8 mouse cellular contexts compared by ENCODE assay signal in genomic region chr4:47207969-47208420, GRCm38 (mm10). TPM values are rescaled to one million over a fixed set of nuclear protein-coding genes. Genes with fewer than 3 reads are reported as not detected.
DNase-seq lines count a peak whose midpoint lies in the region; ATAC-seq lines count a peak whose summit lies in the region.

TSS of gene Col15a1 (plus strand) at chr4:47208161.

- H3K27ac ChIP-seq in forebrain, embryonic 16.5 days (ENCODE audit: low read length), result no peak within 1 kb of the TSS
- H3K27ac ChIP-seq in hindbrain, embryonic 10.5 days, result peak within 1 kb of the TSS; percentile 74
- H3K27ac ChIP-seq in midbrain, embryonic 12.5 days (replicated peaks), result no peak within 1 kb of the TSS

- H3K4me2 ChIP-seq in forebrain, embryonic 16.5 days (ENCODE audit: low read length), result peak within 1 kb of the TSS; percentile 68
- H3K4me2 ChIP-seq in midbrain, embryonic 12.5 days (replicated peaks), result peak within 1 kb of the TSS; percentile 81

- H3K36me3 ChIP-seq in forebrain, embryonic 16.5 days (ENCODE audit: control insufficient read depth, insufficient read depth), result no peaks in the 10 kb centered on the region
- no peaks in the 10 kb centered on the region for H3K36me3 ChIP-seq in hindbrain, embryonic 10.5 days
- no peaks in the 10 kb centered on the region for H3K36me3 ChIP-seq in midbrain, embryonic 12.5 days

- no peaks in the 10 kb centered on the region for H3K9me3 ChIP-seq in forebrain, embryonic 16.5 days (ENCODE audit: control insufficient read depth, low read length)
- no peaks in the 10 kb centered on the region for H3K9me3 ChIP-seq in hindbrain, embryonic 10.5 days
- no peaks in the 10 kb centered on the region for H3K9me3 ChIP-seq in midbrain, embryonic 12.5 days

- ATAC-seq in frontal cortex, adult (ENCODE audit: low TSS enrichment), result peak; percentile 60
- ATAC-seq in forebrain, embryonic 16.5 days, result peak; percentile 49; the same call in 1 of the 2 replicates
- ATAC-seq in midbrain, embryonic 12.5 days (ENCODE audit: low FRiP score, low read depth), result 0 out of 2 replicates have a peak, but pooled peaks have one; percentile 16

- H3K9ac ChIP-seq in forebrain, embryonic 16.5 days (replicated peaks; ENCODE audit: low read depth, low read length), result peak within 1 kb of the TSS; percentile 61
- H3K9ac ChIP-seq in midbrain, embryonic 12.5 days (replicated peaks), result peak within 1 kb of the TSS; percentile 47

- under 1% methylated on average over 31 of the region's 45 CpGs for WGBS in forebrain, embryonic 16.5 days
- WGBS in hindbrain, embryonic 10.5 days, result 1% methylated on average over 45 of the region's 45 CpGs
- 1% methylated on average over 41 of the region's 45 CpGs for WGBS in midbrain, embryonic 12.5 days

- DNase-seq in frontal cortex, adult 2 months (ENCODE audit: extremely low spot score in 1 of 2, low spot score in 1 of 2), result no peak
- peak; percentile 69 for DNase-seq in ZHBTc4 (ENCODE audit: low read depth, low spot score)
- peak; percentile 42 for DNase-seq in hindbrain, embryonic 10.5 days (ENCODE audit: low spot score)
- no peak for DNase-seq in Muller cell, postnatal 12 days (ENCODE audit: inconsistent ontology term)
- DNase-seq in adipocyte (ENCODE audit: low spot score), result no peak

- peaks cover 12% of the 10 kb centered on the region for H3K4me1 ChIP-seq in forebrain, embryonic 16.5 days (replicated peaks; ENCODE audit: control insufficient read depth, insufficient read depth, low read length)
- H3K4me1 ChIP-seq in hindbrain, embryonic 10.5 days (replicated peaks), result peaks cover 17% of the 10 kb centered on the region
- H3K4me1 ChIP-seq in midbrain, embryonic 12.5 days, result peaks cover 11% of the 10 kb centered on the region

- peak within 1 kb of the TSS; percentile 52 for H3K4me3 ChIP-seq in forebrain, embryonic 16.5 days (replicated peaks; ENCODE audit: low read length)
- H3K4me3 ChIP-seq in hindbrain, embryonic 10.5 days, result peak within 1 kb of the TSS; percentile 60
- H3K4me3 ChIP-seq in midbrain, embryonic 12.5 days, result peak within 1 kb of the TSS; percentile 51

- H3K27me3 ChIP-seq in forebrain, embryonic 16.5 days (replicated peaks; ENCODE audit: control insufficient read depth, insufficient read depth, low read length), result peaks cover 31% of the 10 kb centered on the region
- peaks cover 66% of the 10 kb centered on the region for H3K27me3 ChIP-seq in hindbrain, embryonic 10.5 days (ENCODE audit: insufficient read depth, poor library complexity, severe bottlenecking)
- H3K27me3 ChIP-seq in midbrain, embryonic 12.5 days, result peaks cover 51% of the 10 kb centered on the region

RNA-seq across cellular contexts. Expression of gene Col15a1, which starts in this region (rescaled TPM):
- polyA plus RNA-seq in frontal cortex, adult 2 months (2012; rRNA removed), result 9.3 and 13.5 TPM in 2 replicates
- polyA plus RNA-seq in forebrain, embryonic 16.5 days (2015; fragmentation: Nextera tagmentation; extraction: Ambion mirVana), result 2.8 and 2.9 TPM in 2 replicates
- polyA plus RNA-seq in hindbrain, embryonic 10.5 days (2016; fragmentation: Nextera tagmentation; extraction: Ambion mirVana), result 4.7 and 6.4 TPM in 2 replicates
- 3.3 and 3.4 TPM in 2 replicates for polyA plus RNA-seq in midbrain, embryonic 12.5 days (2016; fragmentation: Nextera tagmentation; extraction: Ambion mirVana)

Comparison
In these comparisons a context has a peak if more than half of its experiments do, and no peak if none do; other contexts are left out.
1. DNase-seq: peak in ZHBTc4 (single experiment) and hindbrain, embryonic 10.5 days (single experiment); none in frontal cortex, adult 2 months (0 of 2), Muller cell, postnatal 12 days (single experiment) and adipocyte (single experiment).
2. Peak in every context shown above with its lines, with median percentiles within 50 percentile points of each other: ATAC-seq and H3K4me3 ChIP-seq.